Mouse (Mus musculus): ENCODE results near the gene Tenm2.

DNA sequence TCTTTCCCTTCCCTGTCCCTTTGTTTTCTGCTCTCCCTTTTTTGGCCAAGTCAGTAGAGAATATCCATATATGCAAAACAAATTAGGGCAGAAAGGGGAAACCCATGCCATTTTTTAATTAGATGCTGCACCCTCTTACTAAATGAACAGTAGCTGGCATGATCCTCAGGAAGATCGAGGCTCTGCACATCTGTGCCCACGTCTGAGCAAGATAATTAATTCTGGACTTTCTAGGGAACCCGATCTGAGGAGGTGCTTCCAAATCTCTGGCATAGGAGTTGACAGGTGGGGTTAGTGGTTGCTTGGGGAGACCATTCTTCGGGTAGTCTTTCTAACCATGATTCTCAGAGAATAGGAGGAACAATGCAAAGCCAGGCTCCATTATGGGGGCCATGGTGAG lies 1182.3 kb downstream of the Tenm2 start:
- TF ChIP-seq CTCF (IDR thresholded peaks at IDR 0.05; ENCODE audit: low read depth) (no peak), EP300 (IDR thresholded peaks at IDR 0.05; ENCODE audit: low read depth) (no peak)
